Mouse (Mus musculus) ES-E14 (cell line): ENCODE measurements around the gene Gm10428.

Experiments used
- CHD2 ChIP-seq: IDR thresholded peaks from 2 replicates; pipeline ENCODE4 v1.6.1; 2014; ENCODE audit warnings: mild to moderate bottlenecking, low read depth, low read length, inconsistent platforms
- HCFC1 ChIP-seq: IDR thresholded peaks from 2 replicates; pipeline ENCODE4 v1.6.1; 2012; ENCODE audit warnings: low read length, inconsistent platforms, borderline replicate concordance; ENCODE audit not compliant: insufficient read depth
- ZC3H11A ChIP-seq: IDR thresholded peaks from 2 replicates; pipeline ENCODE4 v1.6.1; 2012; ENCODE audit warnings: low read depth, mild to moderate bottlenecking, inconsistent platforms, low read length, borderline replicate concordance
- ZNF384 ChIP-seq: IDR thresholded peaks from 2 replicates; pipeline ENCODE4 v1.6.1; 2012; ENCODE audit warnings: low read depth, low read length, inconsistent platforms

DNA sequence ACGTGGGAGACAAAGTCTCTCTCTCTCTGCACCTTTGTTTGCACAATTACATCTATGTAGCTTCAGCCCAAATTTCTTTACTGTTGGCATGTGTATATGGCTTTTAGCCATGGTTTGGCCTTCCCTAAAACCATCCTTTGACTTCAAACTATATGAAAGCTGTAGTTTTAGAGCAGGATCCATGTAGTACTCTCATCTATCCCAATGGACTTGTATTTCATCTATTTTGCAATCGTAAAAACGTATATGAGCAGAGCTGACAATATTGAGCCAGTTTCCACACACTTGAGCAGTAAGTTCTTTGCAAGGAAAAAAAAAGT lies 36.7 kb downstream of the Gm10428 start:
- TF ChIP-seq HCFC1 (no peak), ZNF384 (no peak), ZC3H11A (no peak), CHD2 (no peak)
